Mouse (Mus musculus) gastrocnemius, postnatal 10 days (tissue): ENCODE results near the gene Klhdc9. TPM values are rescaled to one million over a fixed set of nuclear protein-coding genes. Genes with fewer than 3 reads are reported as not detected.

ENCODE experiments used
- DNase-seq: peaks from one replicate; pipeline ENCODE4 v3.0.0; 2021; ENCODE audit warnings: mixed read lengths
- long read RNA-seq, 2 experiments: library from polyadenylated mRNA; stranded (forward); transcript quantifications; one replicate each; pipeline ENCODE4 v2.0.0; 2021
- total RNA-seq, 2 experiments: library from RNA; stranded (reverse); gene quantifications; 2 replicates each; pipeline ENCODE4 v1.2.3; 2021

The Klhdc9 gene
- total RNA-seq = under 1 TPM; 0.31 to 0.61 TPM
- long read RNA-seq, experiment 1 = 0 reads
- long read RNA-seq, experiment 2, partial matches to known transcripts = 0 of 3 reads
- long read RNA-seq, experiment 2, other reads (novel, unspliced or antisense) = 0 of 3 reads

DNA sequence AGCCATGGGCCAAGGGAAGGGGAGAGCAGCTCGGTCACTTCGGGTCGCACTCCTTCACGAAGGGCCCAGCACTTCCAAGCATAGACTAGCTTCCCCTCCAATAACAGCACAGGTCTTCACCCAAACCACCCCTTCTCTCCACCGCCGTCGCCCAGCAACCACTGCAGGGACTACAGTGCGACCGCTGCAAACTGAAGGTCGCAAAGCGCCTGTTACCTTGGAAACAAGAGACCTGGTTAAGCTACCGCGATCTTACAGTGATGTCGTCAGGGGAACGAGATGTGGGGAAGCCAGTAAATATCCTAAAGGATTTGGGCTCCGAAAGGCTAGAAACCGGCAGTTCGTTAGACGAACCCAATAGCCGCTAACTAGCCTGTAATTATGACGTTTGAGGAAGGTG, at the start of gene Klhdc9:
Gene Klhdc9 (minus strand): TSS at position 143 of the 400 bp plus-strand sequence.
- peak; percentile 77 for DNase-seq

- no peak for DNase-seq
These were observed 49.6 kb upstream of the Klhdc9 start for GRCm38 (mm10) chr1:171410231-171410630.

- DNase-seq = no peak
These were observed 46.7 kb upstream of the Klhdc9 start for GRCm38 (mm10) chr1:171407263-171407662.

GRCm38 (mm10) chr1:171402991-171403390, 42.4 kb upstream of the Klhdc9 start:
- DNase-seq = no peak

DNA sequence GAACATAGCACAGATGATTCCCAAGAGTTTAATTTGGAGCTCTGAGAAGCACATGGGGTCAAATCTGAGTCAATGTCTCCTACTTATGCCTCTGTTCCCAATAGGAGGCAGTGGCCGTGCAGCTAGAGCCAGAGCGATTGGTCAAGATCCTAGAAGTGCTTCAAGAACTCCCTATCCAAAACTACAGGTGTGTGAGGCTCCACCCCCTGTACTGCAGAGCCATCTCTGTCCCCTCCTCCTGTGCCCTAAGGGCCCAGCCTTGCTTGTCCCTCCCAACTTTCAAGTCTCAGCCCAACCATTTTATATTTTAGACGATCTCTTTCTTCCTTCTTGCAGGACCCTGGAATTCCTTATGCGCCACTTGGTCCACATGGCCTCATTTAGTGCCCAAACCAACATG, 41.2 kb upstream of the Klhdc9 start:
- DNase-seq = no peak

GRCm38 (mm10) chr1:171390101-171390500, 29.5 kb upstream of the Klhdc9 start:
- no peak for DNase-seq

- DNase-seq = no peak
These were observed 27.9 kb upstream of the Klhdc9 start, which contains the start of gene Arhgap30 for GRCm38 (mm10) chr1:171388376-171389102. Gene Arhgap30, plus strand, starts transcription at chr1:171388954.

GRCm38 (mm10) chr1:171387099-171387498, 26.5 kb upstream of the Klhdc9 start:
- no peak for DNase-seq

DNA sequence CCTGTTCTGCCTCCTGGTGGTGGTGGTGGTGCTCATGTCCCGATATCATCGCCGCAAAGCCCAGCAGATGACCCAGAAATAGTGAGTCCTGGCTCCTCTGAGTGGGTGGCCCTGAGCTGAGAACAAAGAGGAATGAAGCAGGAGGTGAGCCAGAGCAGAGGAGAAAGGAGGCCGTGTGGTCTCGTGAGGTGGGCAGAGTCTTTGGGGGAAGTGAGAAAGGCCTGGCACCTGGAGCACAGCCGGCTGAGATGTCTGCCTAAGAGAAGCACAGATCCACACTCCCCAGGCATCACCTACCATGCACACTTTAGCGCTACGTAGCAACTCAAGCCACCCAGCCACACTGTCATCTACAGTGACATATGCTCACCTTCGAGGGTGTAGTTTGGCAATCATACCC, 24.6 kb upstream of the Klhdc9 start:
- no peak for DNase-seq

DNA sequence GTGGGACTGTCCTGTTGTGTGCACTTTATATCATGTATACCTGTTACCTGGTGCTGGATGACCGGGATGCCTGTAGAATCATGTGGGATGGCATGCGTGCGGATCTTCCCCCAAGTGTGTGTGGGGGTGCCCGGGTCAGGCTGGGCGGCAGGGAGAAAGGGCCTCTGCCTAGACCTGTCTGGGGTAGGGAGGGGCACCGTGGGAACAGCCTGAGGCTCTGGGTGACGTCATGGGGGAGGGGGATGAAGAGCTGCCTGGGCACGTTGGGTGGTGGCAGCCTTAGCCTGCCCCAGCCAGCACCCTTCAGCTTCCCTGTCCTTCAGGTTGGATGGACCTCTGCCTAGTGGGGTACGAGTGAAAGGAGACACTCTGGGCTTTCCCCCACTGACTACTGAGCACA, 23.8 kb upstream of the Klhdc9 start:
- DNase-seq = no peak

GRCm38 (mm10) chr1:171382096-171382620, 21.6 kb upstream of the Klhdc9 start:
- no peak for DNase-seq

- DNase-seq = peak; percentile 70
These were observed 19.5 kb upstream of the Klhdc9 start for GRCm38 (mm10) chr1:171379935-171380599.

DNA sequence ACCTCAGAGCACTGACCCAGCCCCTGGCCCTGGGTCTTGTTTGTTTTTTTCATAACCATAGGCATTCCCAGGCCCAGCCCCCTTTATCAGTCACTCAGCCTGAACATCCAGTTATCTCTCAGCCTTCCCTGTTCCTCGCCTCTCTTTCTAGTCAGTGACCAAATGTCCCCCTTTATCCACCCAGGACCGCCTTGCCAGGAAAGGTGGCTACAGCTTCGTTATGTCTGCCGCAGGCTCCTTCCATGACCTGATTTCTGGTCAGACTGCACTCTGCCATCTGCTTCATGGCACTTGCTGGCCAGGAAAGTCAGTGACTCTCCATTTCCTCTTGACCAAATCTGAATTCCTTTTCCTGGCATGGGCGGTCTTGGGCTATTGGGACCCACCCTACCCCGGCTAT, 17.7 kb upstream of the Klhdc9 start:
- DNase-seq = no peak

DNA sequence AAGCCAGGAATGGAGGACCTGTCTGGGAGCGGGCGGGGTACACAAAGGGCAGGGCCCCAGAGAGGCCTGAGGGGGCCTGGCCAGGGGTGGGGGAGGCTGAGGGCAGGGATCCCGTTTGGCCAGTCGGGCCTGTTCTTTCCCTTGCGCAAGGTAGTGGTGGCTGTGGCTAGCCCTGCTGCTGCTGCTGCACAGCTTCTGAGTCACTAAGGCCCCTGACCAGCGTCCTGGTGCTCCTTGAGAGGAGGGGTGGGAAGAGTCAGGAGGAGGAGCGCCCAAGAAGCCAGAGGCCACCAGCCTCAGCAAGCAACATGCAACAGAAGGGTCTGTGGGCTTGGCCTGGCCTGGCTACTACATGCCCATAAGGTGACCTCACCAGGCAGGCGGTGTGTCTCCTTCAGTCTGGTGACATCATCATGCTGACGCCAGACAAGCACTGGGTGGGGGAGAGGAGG, 15.1 kb upstream of the Klhdc9 start:
- no peak for DNase-seq

DNA sequence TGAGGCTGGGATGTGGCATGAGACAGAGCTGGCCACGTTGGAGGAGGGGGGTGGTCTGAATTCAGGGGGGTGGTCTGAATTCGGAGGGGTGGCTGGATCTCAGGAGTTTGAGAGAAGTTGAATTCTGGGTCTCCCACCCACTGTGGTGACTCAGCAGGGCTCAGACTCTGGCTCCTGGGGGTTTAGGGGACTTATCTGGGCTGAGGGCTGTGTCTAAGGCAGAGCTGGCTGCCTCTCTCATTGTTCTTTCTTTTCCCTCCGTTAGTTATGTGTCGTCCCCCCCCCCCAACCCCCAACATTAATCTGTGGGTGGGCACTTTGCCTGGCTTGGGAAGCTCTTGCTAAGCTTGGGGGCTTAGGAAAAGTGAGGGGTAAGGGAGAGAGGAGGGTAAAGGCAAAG, 13.3 kb upstream of the Klhdc9 start:
- DNase-seq = no peak

DNA sequence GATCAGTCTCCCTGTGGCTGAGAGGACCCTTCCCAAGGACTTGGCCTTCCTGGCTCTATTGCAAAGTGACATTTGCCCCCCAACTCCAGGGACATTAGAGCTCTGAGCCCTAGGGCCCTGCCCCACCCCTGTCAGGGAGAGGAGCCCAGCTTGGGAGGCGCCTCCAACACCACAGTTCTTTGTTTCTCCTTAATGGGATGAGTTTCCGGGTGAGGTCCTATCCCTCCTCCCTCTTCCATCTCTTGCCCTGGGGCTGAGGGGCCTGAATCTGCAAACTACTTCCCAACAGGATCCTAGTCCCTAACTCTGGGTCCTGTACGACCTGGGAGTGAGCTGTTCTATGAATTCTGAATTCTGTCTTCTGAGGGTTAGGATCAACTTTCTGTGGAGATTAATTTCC, 12.3 kb upstream of the Klhdc9 start:
- DNase-seq = no peak

GRCm38 (mm10) chr1:171369845-171370556, 9.4 kb upstream of the Klhdc9 start, which contains the start of gene Nectin4:
Gene Nectin4, plus strand, starts transcription at chr1:171370099.
- no peak for DNase-seq

DNA sequence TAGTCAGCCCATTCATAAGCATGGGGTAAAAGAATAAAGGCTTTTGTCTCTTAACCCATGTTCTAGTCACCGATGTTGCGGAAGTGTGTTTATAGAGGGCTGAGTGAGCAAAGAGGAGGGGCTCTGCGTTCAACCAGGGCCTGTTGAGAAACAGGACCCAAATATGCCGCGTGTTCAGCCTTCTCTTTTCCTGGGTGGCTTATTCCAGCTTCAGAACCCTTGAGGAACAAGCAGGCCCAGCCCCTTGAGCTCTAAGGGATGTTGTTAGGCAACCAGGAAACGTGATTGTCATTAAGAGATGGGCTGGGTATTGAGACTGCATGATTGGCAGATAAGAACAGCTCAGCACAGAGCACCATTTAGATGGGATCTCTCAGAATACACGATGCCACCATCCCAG, 5.3 kb upstream of the Klhdc9 start:
- DNase-seq = no peak

DNA sequence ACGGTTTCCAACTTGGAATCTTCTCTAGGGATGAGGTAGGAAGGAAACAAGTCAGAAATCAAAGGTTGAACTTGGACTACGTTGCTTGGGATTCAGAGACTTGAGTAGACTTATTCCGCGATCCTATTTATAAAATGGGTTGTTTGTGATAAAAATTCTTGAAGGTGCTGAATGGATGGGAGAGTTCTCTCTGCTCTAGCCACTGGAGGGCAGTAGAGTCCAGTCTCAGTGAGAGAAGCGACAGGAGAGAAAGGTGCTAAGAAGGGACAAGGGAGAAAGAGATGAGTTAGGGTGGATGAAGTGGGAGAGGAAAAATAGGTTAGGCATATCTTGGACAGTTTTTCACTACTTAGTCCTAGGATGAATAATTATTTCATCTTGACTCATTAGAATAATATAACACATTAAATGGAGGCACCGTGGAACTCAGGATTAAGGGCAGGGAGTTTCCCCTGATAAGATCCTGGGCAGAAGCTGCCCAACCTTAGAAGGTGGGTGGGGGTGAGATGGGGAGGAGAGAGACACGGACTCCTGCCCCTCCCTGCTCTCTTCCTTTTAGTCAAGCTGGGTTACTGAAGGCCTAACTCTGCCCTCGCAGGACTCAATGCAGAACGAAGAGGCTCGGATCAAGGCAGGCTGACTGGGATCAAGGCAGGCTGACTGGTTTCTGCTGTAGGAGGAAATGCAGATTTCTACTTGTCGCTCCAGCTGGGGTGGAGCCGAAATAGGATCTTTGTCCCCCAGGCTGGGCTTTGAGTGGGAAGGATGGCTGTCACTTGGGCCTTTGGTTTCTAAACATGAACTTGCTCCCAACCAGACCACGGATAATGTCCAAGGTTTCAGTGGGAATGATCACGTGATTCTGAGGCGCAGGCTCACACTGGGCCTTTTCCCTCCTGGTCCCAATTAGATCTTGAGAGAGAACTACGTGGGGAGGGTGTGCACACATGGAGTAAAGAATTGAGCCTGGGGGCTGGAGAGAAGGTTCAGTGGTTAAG, 807 bp upstream of the Klhdc9 start:
- peak; percentile 54 for DNase-seq

- peak; percentile 22 for DNase-seq
These were observed 345 bp downstream of the Klhdc9 start for GRCm38 (mm10) chr1:171360253-171360652.

GRCm38 (mm10) chr1:171358421-171358820, 2.2 kb downstream of the Klhdc9 start:
- no peak for DNase-seq
